Mouse (Mus musculus) hindbrain, embryonic 10.5 days (tissue): ENCODE measurements at regions not wholly inside any gene's neighbourhood (a gene's known extent, or its start where the extent isn't known, plus 50 kb on each side); places are given as distances from the start of the nearest gene placed in this dataset.
A peak's percentile ranks its signal among the peaks of the same experiment; 100 is the strongest.

Experiments used
- DNase-seq: peaks from one replicate; pipeline ENCODE4 v3.0.0-alpha.2; 2017; ENCODE audit warnings: low spot score
- H3K27ac ChIP-seq: fragments of 300-500 bp; sonication (generic); 2 replicates; pipeline ENCODE4 v1.5.1; 2016; ENCODE audit warnings: mild to moderate bottlenecking, moderate library complexity
- H3K27me3 ChIP-seq: fragments of 300-500 bp; sonication (generic); 2 replicates; pipeline ENCODE4 v1.6.1; 2016; ENCODE audit warnings: mild to moderate bottlenecking; ENCODE audit not compliant: poor library complexity, insufficient read depth, severe bottlenecking
- H3K36me3 ChIP-seq: fragments of 300-500 bp; sonication (generic); 2 replicates; pipeline ENCODE4 v1.6.1; 2016; ENCODE audit warnings: mild to moderate bottlenecking, moderate library complexity
- H3K4me1 ChIP-seq: fragments of 300-500 bp; sonication (generic); replicated peaks from 2 replicates; pipeline ENCODE4 v1.6.1; 2016; ENCODE audit warnings: mild to moderate bottlenecking
- H3K4me3 ChIP-seq: fragments of 300-500 bp; sonication (generic); 2 replicates; pipeline ENCODE4 v1.5.1; 2016; ENCODE audit warnings: mild to moderate bottlenecking, moderate library complexity
- H3K9me3 ChIP-seq: fragments of 300-500 bp; sonication (generic); 2 replicates; pipeline ENCODE4 v1.6.1; 2016; ENCODE audit warnings: mild to moderate bottlenecking, moderate library complexity
- WGBS: fragments of 180-500 bp; shearing (Covaris S2); methylation state at CpG from one replicate; pipeline ENCODE4 v1.1.7; 2016; 5-methylcytosine and 5-hydroxymethylcytosine counted together

- no peak for DNase-seq
- H3K36me3 ChIP-seq: no peaks in the 10 kb centered on the region
- 0 out of 2 replicates have a peak overlapping the region, but pooled peaks have one; percentile 26 for H3K27ac ChIP-seq
Observed at GRCm38 (mm10) chr3:21546411-21546810, 530.0 kb upstream of the Tbl1xr1 start.

GRCm38 (mm10) chr3:21549671-21550070, 526.8 kb upstream of the Tbl1xr1 start:
- DNase-seq: no peak
- WGBS: 48% methylated on average over 4 of the region's 4 CpGs
- Histone ChIP-seq H3K27me3 (no peaks in the 10 kb centered on the region), H3K4me1 (peaks cover 43% of the 10 kb centered on the region), H3K9me3 (no peaks in the 10 kb centered on the region), H3K27ac (0 out of 2 replicates have a peak overlapping the region, but pooled peaks have one; percentile 35), H3K4me3 (no peak overlapping the region), H3K36me3 (no peaks in the 10 kb centered on the region)

More at GRCm38 (mm10) chr3:21546411-21546810, 530.0 kb upstream of the Tbl1xr1 start:
- Histone ChIP-seq H3K4me1 (peaks cover 25% of the 10 kb centered on the region), H3K4me3 (no peak overlapping the region), H3K27me3 (no peaks in the 10 kb centered on the region), H3K9me3 (no peaks in the 10 kb centered on the region)
- 40% methylated on average over 2 of the region's 2 CpGs for whole genome bisulfite sequencing

GRCm38 (mm10) chr3:21553159-21553758, 523.2 kb upstream of the Tbl1xr1 start:
- Histone ChIP-seq H3K9me3 (no peaks in the 10 kb centered on the region), H3K4me3 (no peak overlapping the region), H3K27ac (peak overlapping the region; percentile 64), H3K27me3 (no peaks in the 10 kb centered on the region), H3K4me1 (peaks cover 23% of the 10 kb centered on the region), H3K36me3 (no peaks in the 10 kb centered on the region)
- 50% methylated on average over 3 of the region's 3 CpGs for WGBS
- no peak for DNase-seq

- H3K9me3 ChIP-seq: no peaks in the 10 kb centered on the region
- H3K4me3 ChIP-seq: no peak overlapping the region
- no peaks in the 10 kb centered on the region for H3K27me3 ChIP-seq
- DNase-seq: no peak
- 0 out of 2 replicates have a peak overlapping the region, but pooled peaks have one; percentile 40 for H3K27ac ChIP-seq
- H3K4me1 ChIP-seq: peaks cover 23% of the 10 kb centered on the region
- 44% methylated on average over 1 of the region's 1 CpGs for WGBS
- H3K36me3 ChIP-seq: no peaks in the 10 kb centered on the region
Observed at GRCm38 (mm10) chr3:21553859-21554258, 522.6 kb upstream of the Tbl1xr1 start.

GRCm38 (mm10) chr3:21557963-21558441, 518.5 kb upstream of the Tbl1xr1 start:
- DNase-seq: no peak
- no peak overlapping the region for H3K27ac ChIP-seq
- no peak overlapping the region for H3K4me3 ChIP-seq
- WGBS: 91% methylated on average over 12 of the region's 12 CpGs
- peaks cover 13% of the 10 kb centered on the region for H3K4me1 ChIP-seq
- no peaks in the 10 kb centered on the region for H3K9me3 ChIP-seq
- H3K36me3 ChIP-seq: no peaks in the 10 kb centered on the region
- no peaks in the 10 kb centered on the region for H3K27me3 ChIP-seq

GRCm38 (mm10) chr3:21562771-21563312, 513.6 kb upstream of the Tbl1xr1 start:
- Histone ChIP-seq H3K36me3 (no peaks in the 10 kb centered on the region), H3K27ac (no peak overlapping the region), H3K27me3 (no peaks in the 10 kb centered on the region), H3K9me3 (no peaks in the 10 kb centered on the region), H3K4me1 (peaks cover 27% of the 10 kb centered on the region), H3K4me3 (no peak overlapping the region)
- DNase-seq: no peak
- 88% methylated on average over 2 of the region's 2 CpGs for WGBS

- DNase-seq: no peak
Observed at GRCm38 (mm10) chr3:21563454-21563853, 513.0 kb upstream of the Tbl1xr1 start.

GRCm38 (mm10) chr3:21564211-21564781, 512.2 kb upstream of the Tbl1xr1 start:
- H3K36me3 ChIP-seq: no peaks in the 10 kb centered on the region
- H3K4me3 ChIP-seq: no peak overlapping the region
- peak overlapping the region; percentile 81 for H3K27ac ChIP-seq
- 17% methylated on average over 3 of the region's 3 CpGs for WGBS
- H3K4me1 ChIP-seq: peaks cover 27% of the 10 kb centered on the region
- peak; percentile 66 for DNase-seq
- no peaks in the 10 kb centered on the region for H3K27me3 ChIP-seq
- H3K9me3 ChIP-seq: no peaks in the 10 kb centered on the region

More at GRCm38 (mm10) chr3:21563454-21563853, 513.0 kb upstream of the Tbl1xr1 start:
- Histone ChIP-seq H3K27me3 (no peaks in the 10 kb centered on the region), H3K4me1 (peaks cover 27% of the 10 kb centered on the region), H3K4me3 (no peak overlapping the region), H3K27ac (peak overlapping the region; percentile 29; the same call in 1 of the 2 replicates), H3K36me3 (no peaks in the 10 kb centered on the region), H3K9me3 (no peaks in the 10 kb centered on the region)
- WGBS: 64% methylated on average over 3 of the region's 3 CpGs

- WGBS: 45% methylated on average over 4 of the region's 4 CpGs
Observed at GRCm38 (mm10) chr3:21564847-21565485, 511.5 kb upstream of the Tbl1xr1 start.

GRCm38 (mm10) chr3:21569721-21570120, 506.7 kb upstream of the Tbl1xr1 start:
- H3K4me3 ChIP-seq: no peak overlapping the region

More at GRCm38 (mm10) chr3:21564847-21565485, 511.5 kb upstream of the Tbl1xr1 start:
- Histone ChIP-seq H3K4me3 (no peak overlapping the region), H3K4me1 (peaks cover 27% of the 10 kb centered on the region), H3K27me3 (no peaks in the 10 kb centered on the region), H3K9me3 (no peaks in the 10 kb centered on the region), H3K27ac (peak overlapping the region; percentile 81), H3K36me3 (no peaks in the 10 kb centered on the region)
- no peak for DNase-seq

GRCm38 (mm10) chr3:21578635-21579034, 497.8 kb upstream of the Tbl1xr1 start:
- H3K27ac ChIP-seq: no peak overlapping the region
- H3K9me3 ChIP-seq: no peaks in the 10 kb centered on the region
- WGBS: 72% methylated on average over 3 of the region's 3 CpGs
- no peaks in the 10 kb centered on the region for H3K36me3 ChIP-seq
- DNase-seq: no peak
- no peaks in the 10 kb centered on the region for H3K27me3 ChIP-seq
- no peaks in the 10 kb centered on the region for H3K4me1 ChIP-seq
- no peak overlapping the region for H3K4me3 ChIP-seq

More at GRCm38 (mm10) chr3:21569721-21570120, 506.7 kb upstream of the Tbl1xr1 start:
- Histone ChIP-seq H3K27ac (no peak overlapping the region), H3K36me3 (no peaks in the 10 kb centered on the region), H3K27me3 (no peaks in the 10 kb centered on the region), H3K9me3 (no peaks in the 10 kb centered on the region), H3K4me1 (peaks cover 14% of the 10 kb centered on the region)
- WGBS: 91% methylated on average over 1 of the region's 1 CpGs
- no peak for DNase-seq

GRCm38 (mm10) chr3:21582122-21582521, 494.3 kb upstream of the Tbl1xr1 start:
- DNase-seq: no peak
- WGBS: 81% methylated on average over 1 of the region's 1 CpGs
- no peak overlapping the region for H3K4me3 ChIP-seq
- no peaks in the 10 kb centered on the region for H3K36me3 ChIP-seq
- H3K9me3 ChIP-seq: no peaks in the 10 kb centered on the region
- no peak overlapping the region for H3K27ac ChIP-seq
- no peaks in the 10 kb centered on the region for H3K4me1 ChIP-seq
- H3K27me3 ChIP-seq: no peaks in the 10 kb centered on the region

- Histone ChIP-seq H3K36me3 (no peaks in the 10 kb centered on the region), H3K4me3 (no peak overlapping the region), H3K27ac (no peak overlapping the region), H3K4me1 (no peaks in the 10 kb centered on the region), H3K9me3 (no peaks in the 10 kb centered on the region), H3K27me3 (no peaks in the 10 kb centered on the region)
- 81% methylated on average over 3 of the region's 3 CpGs for WGBS
- DNase-seq: no peak
Observed at GRCm38 (mm10) chr3:21585767-21586166, 490.7 kb upstream of the Tbl1xr1 start.
